Mouse (Mus musculus): Measurements from ENCODE around the gene Tns4.

DNA sequence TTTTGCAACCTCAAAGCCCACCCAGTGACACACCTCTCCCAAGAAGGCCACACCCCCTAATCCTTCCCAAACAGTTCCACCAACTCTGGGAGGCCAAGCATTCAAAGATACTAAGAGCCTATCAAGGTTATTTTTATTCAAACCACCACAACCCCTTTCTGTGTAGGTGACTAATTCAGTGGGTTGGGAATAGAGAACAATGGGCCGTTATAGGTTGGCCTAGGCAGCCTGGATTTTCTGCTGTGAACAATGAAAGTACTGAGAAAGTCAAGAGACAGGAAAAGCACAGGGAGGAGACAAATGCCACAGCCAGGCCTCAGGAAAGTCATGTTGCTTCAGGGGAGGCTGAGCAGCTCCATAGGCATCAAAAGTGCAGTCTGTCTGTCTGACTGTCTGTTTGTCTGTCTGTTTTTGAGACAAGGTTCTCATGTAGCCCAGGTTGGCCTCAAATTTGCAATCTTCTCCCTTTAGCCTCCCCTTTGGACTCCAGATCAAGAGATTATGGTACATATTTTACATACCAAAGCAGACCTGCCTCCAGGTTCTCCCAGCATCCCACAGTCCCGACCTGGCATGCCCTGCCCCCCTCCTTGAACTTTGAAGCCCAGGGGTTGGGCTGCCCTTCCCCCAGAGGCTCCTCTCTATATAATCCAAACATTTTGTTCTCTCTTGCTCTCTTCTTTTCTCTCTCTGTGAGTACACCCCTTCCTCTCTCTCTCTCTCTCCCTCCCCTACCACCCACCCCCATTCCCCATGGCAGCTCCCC, 6.0 kb upstream of the Tns4 start:
- TF ChIP-seq POLR2A (IDR thresholded peaks at IDR 0.05; ENCODE audit: control insufficient read depth in 1 of 2, insufficient read depth in 1 of 2, low read depth in 1 of 2, low read length in 2 of 2, poor library complexity in 1 of 2) (no peak), USF1 (IDR thresholded peaks at IDR 0.05; ENCODE audit: low read depth, low read length) (no peak), ZMIZ1 (IDR thresholded peaks at IDR 0.05; ENCODE audit: low read depth, low read length) (no peak), CTCF (IDR thresholded peaks at IDR 0.05 in 2 of 3, conservative IDR thresholded peaks at IDR 0.05 in 1 of 3; ENCODE audit: control insufficient read depth in 1 of 3, insufficient read depth in 1 of 3, low read depth in 2 of 3, low read length in 3 of 3, poor library complexity in 1 of 3, severe bottlenecking in 1 of 3) (no peak), MAZ (IDR thresholded peaks at IDR 0.05; ENCODE audit: low read depth, low read length) (no peak)
